Mouse (Mus musculus): ENCODE results near the gene Sst.

DNA sequence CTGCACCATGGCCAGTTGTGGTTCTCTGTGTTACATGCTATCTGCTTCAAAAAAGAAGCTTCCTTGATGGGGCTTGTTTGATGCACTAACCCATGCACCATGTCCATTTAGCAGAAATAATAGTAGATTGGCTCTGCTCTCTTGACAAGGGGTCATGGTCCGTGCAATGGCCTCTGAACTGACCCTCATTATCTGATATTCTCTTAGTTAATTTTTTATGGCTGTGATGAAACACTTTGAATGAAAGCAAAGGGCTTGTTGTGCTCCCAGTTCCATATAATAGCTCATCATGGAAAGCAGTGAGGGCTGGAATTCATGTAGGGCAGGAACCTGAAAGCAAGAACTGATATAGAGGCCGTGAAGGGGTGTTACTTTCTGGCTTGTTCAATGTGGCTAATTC is 28.7 kb upstream of the Sst start:
- no peak for TF ChIP-seq CTCF (IDR thresholded peaks at IDR 0.05; ENCODE audit: extremely low read depth, insufficient read depth, low read length)
- TF ChIP-seq POLR2A (IDR thresholded peaks at IDR 0.05; ENCODE audit: extremely low read depth, insufficient read depth, low read length), result no peak

Data from cortical plate, adult 2 months (tissue).